9 mouse cellular contexts compared by ENCODE assay signal in the genomic region with DNA sequence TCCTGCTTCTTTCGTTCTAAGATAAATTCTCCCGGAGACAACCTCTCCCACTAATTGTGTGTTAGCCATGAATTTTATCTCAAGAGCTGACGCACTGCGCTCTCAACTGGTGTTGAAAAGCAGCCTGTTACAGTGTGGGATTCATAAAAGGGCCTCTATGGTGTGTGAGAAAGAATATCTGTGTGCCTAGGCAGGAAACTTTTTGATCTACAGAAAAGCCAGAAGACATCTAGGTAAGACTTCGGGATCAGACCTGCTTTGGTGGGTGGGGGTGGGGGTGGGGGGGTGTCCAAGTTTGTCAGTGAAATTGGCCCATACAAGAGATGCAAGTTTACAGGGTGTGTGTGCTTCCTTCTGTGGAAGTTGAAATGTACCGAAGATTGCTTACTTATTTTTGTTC.
DNase-seq lines count a peak whose midpoint lies in the region; ATAC-seq lines count a peak whose summit lies in the region.
"Had no signal": no experiment of that assay in that cellular context is flagged by ENCODE, and none has a peak within 500 bp of the region (broad histone marks: within the 10 kb centered on the region; RNA-seq: fewer than 3 reads in every experiment).

No protein-coding gene starts in this region.

- peak overlapping the region; percentile 68 for H3K4me2 ChIP-seq in heart, embryonic 13.5 days
- peak overlapping the region; percentile 50 for H3K4me2 ChIP-seq in midbrain, embryonic 16.5 days (ENCODE audit: low read length)

- peak overlapping the region; percentile 97 for H3K27ac ChIP-seq in heart, embryonic 13.5 days (replicated peaks)
- peak overlapping the region; percentile 87 for H3K27ac ChIP-seq in midbrain, embryonic 16.5 days (ENCODE audit: low read length)

- no peaks in the 10 kb centered on the region for H3K9me3 ChIP-seq in heart, embryonic 13.5 days
- no peaks in the 10 kb centered on the region for H3K9me3 ChIP-seq in midbrain, embryonic 16.5 days (replicated peaks; ENCODE audit: control insufficient read depth, low read length, poor library complexity, severe bottlenecking)

- H3K27me3 ChIP-seq in heart, embryonic 13.5 days (replicated peaks) = no peaks in the 10 kb centered on the region
- no peaks in the 10 kb centered on the region for H3K27me3 ChIP-seq in midbrain, embryonic 16.5 days (ENCODE audit: control insufficient read depth, insufficient read depth, low read depth, low read length)

- H3K4me1 ChIP-seq in heart, embryonic 13.5 days = peaks cover 25% of the 10 kb centered on the region
- peaks cover 11% of the 10 kb centered on the region for H3K4me1 ChIP-seq in midbrain, embryonic 16.5 days (ENCODE audit: control insufficient read depth, insufficient read depth, low read length)

- H3K4me3 ChIP-seq in heart, embryonic 13.5 days = peak overlapping the region; percentile 55
- H3K4me3 ChIP-seq in midbrain, embryonic 16.5 days (ENCODE audit: low read depth, low read length) = peak overlapping the region; percentile 38
- H3K4me3 ChIP-seq: erythroblast, embryonic 14.5 days had no signal

- peaks cover 9% of the 10 kb centered on the region for H3K36me3 ChIP-seq in heart, embryonic 13.5 days
- H3K36me3 ChIP-seq in midbrain, embryonic 16.5 days (ENCODE audit: control insufficient read depth, insufficient read depth, low read length) = no peaks in the 10 kb centered on the region

- WGBS in heart, embryonic 13.5 days = 10% methylated on average over 6 of the region's 6 CpGs
- WGBS in midbrain, embryonic 16.5 days = 26% methylated on average over 6 of the region's 6 CpGs

- peak overlapping the region; percentile 85 for H3K9ac ChIP-seq in heart, embryonic 13.5 days
- peak overlapping the region; percentile 51; the same call in 1 of the 2 replicates for H3K9ac ChIP-seq in midbrain, embryonic 16.5 days (ENCODE audit: low read depth, low read length)

- 0 out of 2 replicates have a peak, but pooled peaks have one; percentile 58 for ATAC-seq in heart, embryonic 13.5 days (ENCODE audit: extremely low read depth, insufficient number of reproducible peaks, low FRiP score, low TSS enrichment)
- ATAC-seq in midbrain, embryonic 16.5 days = peak; percentile 76

- peak; percentile 23 for DNase-seq in gastrocnemius, adult 18-20 months (ENCODE audit: low spot score)
- no peak for DNase-seq in gastrocnemius, postnatal 10 days
- peak; percentile 61 for DNase-seq in brain, adult 2 months (ENCODE audit: low read depth, low spot score)
- DNase-seq in kidney, postnatal 14 days = peak; percentile 16
- no peak for DNase-seq in cerebellum, postnatal 4 days (ENCODE audit: low spot score in 2 of 2)
- DNase-seq in spleen, adult 18-20 months = no peak

Comparison
In these comparisons a context has a peak if more than half of its experiments do, and no peak if none do; other contexts are left out.
1. DNase-seq: peak in gastrocnemius, adult 18-20 months (single experiment), brain, adult 2 months (single experiment) and kidney, postnatal 14 days (single experiment); none in gastrocnemius, postnatal 10 days (single experiment), cerebellum, postnatal 4 days (0 of 2) and spleen, adult 18-20 months (0 of 2).